Mouse (Mus musculus) embryo, embryonic 11.5 days (tissue): Measurements from ENCODE around the gene Cnnm3.

Experiments
- DNase-seq: peaks from one replicate; pipeline ENCODE4 v3.0.0-alpha.2; 2012; ENCODE audit warnings: low read depth, low spot score

Cnnm3 gene

DNA sequence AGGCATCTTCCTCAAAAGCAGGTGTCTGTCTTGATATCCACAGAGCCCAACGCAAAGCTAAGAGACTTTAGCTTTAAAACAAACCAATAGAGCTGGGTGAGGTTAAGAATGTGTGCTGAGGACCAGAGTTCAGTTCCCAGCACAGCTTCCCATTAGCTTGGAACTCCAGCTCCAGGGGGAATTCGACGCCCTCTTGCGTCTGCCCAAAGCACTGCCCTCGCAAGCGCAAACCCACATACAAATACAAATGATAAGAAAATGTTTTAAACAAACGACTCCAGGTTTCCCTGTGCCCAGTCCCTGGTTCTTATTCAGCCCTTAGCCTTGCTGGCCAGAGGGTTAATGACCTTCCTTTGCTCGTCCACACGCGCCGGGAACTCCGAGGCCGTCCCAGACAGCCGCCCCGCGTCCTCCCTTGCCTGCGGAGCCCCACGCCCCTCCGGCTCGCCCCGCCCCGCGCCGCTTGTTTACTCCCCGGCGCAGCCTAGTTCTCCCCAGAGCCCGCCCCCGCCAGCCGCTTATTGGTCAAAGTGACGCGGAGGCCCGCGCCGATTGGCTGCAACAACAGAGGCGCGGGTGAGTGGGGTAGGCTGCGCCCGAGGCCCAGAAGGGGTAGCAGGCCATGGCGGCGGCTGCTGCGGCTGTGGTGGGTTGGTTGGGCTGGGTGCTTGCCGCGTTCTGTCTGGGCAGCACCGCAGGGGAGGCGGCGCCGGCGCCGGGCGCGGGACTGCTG lies at the start of gene Cnnm3:
TSS of gene Cnnm3 (plus strand) at position 579 of the 733 bp plus-strand sequence.
- DNase-seq, result peak; percentile 96

DNA sequence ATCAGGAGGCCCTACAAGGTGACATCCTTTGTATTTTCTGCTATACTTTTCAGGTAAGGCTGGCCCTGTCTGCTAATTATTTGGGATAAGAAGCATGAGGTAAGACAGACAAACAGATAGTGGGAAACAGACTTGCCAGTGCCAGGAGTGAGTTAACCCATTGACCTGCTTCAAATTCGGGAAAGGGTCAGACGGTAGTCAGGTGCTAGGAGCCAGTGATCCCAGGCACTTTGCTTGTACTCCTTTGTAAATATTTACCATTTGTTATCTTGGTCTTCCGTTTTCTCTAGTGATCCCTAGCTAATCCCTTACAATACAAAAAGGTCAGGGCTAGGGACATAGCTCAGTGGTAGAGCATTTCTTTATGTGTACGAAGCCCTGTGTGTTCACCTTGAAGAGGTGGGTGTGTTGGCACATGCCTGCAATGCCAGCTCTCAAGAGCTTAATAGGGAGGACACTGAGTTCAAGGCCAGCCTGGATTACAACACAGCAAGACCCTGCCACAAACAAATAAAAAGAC lies 46.0 kb upstream of the Cnnm3 start:
- DNase-seq, result no peak

DNA sequence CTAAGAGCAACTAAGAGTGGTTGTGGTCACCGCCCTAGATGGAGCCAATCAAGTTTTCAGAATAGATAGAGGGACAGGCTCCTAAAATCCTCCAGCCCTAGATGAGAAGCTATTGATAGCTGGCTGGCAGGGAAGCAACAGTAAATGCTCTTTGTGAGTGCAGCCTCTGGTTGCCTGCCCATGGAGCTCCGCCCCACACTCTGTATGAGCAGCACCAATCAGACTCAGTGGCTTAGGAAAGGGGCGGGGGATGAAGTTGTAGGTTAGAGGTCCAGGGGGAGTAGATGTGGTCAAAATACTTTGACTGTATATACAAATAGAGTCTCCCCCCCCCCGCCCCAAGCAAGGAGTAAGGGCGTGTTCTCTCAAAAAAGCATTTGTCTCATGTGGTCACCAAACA lies 44.2 kb upstream of the Cnnm3 start:
- DNase-seq, result no peak

DNA sequence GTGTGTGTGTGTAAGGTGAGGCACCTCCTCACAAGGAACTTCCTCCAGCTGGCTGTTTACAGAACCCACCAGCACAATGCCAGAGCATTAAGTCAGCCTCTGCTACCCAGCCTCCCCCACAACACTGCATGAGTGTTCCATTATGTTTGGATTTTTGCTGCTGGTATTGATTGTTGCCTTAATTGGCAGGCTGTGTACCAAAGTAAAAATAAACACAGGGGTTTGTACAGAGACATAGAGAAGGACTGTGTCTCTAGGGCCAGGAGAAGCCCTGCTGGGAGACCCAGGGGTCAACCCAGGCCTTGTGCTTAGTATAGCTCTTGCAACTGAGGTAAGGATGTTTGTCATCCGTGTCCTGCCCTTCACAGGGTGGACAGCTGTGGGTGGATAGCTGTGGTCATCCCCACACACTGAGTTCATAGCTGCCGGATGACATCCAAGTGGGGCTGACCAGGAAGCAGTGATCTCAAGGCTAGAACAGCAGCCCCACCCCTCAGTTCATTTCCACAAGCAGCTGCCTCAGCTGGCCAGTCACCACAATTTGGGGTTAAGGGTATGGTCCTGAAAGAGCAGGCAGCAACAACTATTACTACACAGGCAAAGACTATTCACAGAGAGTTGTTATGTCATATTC lies 41.7 kb upstream of the Cnnm3 start:
- no peak for DNase-seq

DNA sequence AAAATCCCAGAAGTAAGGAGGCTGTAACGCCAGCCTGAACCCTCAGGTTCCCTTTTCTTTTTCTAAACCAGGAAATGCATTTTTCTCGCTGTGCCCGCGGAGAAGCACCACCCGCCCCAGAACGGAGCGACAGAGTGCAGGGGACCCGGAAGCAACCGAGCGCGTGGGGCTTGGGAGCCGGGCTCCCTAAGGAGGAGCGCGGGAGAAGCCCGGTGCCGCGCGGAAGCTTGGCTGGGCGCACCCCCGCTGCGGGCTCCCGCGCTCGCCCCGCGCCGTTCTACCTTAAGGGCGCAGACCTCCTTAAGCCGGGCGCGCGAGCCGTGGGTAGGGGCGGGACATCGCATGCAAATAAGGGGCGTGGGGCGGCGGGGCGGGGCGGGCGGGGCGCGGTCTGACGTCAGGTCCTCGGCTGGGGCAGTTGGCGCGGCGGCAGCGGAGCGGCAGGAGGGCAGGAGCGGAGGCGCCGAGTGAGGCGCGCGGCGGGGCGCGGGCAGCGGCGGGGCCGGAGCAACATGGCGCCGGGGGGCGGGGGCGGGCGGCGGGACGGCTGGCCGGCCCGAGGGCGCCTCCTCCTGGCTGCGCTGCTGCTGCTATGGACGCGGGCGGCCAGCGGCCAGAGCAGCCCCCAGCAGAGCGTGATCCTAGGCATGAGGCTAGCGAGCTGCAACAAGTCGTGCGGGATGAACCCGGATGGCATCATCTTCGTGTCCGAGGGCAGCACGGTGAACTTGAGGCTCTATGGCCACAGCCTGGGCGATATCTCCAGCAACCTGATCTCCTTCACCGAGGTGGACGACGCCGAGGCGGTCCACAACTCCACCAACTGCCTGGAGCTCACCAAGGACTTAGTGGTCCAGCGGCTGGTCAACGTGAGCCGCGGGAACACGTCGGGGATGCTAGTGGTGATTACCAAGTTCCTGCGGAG lies 40.2 kb upstream of the Cnnm3 start, which contains the start of gene Cnnm4:
TSS of gene Cnnm4 (plus strand) at position 440 of the 925 bp plus-strand sequence.
- peak; percentile 79 for DNase-seq

DNA sequence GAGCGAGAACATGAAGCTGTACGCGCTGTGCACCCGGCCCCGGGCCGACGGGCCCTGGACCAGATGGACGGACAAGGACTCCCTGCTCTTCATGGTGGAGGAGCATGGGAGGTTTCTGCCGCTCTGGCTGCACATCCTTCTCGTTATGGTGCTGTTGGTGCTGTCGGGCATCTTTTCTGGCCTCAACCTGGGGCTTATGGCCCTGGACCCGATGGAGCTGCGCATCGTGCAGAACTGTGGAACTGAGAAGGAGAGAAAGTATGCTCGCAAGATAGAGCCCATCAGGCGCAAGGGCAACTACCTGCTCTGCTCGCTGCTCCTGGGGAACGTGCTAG lies 39.6 kb upstream of the Cnnm3 start:
- DNase-seq, result no peak

DNA sequence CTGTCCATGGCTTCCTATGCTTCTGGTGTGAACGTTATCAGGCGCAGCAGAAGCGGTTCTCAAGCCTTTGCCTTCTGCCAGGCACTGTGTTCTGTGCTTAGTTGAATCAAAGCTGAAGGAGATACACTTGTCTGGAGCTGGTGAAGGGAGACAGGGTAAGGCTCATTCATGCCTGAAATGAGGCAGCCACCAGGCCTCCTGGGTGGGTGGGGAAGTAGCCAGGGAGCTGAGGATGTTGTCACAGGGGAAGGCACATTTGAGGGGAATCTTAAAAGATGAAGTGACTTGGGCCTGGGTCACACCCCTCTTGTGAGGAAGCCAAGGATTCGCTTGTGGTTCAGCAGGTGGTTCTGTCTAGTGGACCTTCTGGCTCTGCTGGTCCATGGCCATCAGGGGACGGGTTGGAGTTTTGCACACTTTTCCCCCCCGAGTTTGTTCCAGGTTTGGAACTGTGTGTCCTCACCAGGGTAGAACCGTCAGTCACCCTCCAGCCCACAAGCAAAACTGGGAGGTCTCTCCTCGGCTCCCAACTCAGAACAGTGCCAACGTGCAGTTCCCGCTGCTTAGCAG lies 38.4 kb upstream of the Cnnm3 start:
- DNase-seq, result no peak

DNA sequence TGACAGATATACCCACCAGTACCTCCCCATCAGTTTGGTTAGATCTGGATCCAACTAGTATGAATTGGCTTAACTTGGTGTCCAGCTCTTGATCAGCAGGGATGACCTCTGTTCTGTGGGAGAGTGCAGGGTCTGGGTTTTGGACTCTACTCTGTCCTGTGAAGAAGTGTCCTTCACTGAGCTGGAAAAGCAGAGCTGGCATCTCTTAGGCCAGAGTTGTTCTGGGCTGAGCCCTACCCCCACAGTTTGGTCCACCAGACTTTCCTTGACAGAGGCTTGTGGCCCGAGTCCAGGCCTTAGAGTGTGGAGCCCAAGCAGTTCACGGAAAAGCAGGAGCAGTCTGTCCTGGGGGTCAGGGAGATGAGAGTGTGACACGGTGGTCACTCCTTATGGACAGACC lies 37.0 kb upstream of the Cnnm3 start:
- DNase-seq, result no peak

DNA sequence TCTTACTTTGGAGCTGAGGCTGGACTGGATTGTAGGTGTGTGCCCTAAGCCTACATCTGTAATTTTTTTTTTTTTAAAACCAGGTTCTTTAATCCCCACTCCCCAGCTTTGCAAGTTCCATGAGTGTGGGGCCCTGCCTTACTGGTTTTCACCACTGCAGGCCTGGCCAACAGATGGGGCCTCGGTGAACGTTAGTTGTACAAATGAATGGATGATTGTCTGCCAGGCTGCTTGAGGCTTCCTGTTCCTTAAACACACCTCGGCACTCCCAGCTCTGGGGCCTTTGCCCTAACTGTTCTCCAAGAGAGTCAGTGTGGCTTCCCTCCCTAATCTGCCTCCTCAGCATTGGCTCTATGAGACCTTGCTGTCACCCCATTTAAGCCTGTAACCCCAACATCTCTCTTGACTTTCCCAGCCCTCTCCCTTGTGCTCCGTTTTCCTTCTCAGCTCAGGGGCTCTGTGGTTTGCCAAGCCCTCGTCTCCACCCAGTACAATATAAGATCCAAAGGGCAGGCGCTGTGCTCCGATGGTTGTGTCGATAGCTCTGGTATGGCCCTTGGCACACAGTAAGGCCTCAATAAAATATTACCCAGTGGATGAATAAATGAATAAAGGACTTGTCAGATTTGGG lies 36.1 kb upstream of the Cnnm3 start:
- DNase-seq, result no peak

DNA sequence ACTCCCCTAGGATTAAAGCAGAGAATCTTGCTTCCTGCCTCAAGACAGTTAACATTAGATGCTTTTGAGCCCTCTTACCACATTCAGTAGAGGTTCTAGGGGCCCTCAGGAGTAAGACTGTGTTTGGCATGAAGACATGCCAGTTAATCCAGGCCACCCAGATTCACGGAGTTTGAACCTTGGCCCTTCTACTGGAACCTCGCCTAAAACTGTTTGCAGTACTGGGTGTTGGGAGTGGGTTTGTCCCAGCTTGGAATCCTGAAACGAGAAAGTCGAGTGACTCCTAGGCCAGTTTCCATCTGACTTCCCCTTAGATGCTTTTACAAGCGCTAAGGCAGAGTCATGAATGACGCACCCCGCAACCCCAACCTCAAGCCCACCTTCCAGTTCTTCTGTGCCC lies 35.2 kb upstream of the Cnnm3 start:
- no peak for DNase-seq

DNA sequence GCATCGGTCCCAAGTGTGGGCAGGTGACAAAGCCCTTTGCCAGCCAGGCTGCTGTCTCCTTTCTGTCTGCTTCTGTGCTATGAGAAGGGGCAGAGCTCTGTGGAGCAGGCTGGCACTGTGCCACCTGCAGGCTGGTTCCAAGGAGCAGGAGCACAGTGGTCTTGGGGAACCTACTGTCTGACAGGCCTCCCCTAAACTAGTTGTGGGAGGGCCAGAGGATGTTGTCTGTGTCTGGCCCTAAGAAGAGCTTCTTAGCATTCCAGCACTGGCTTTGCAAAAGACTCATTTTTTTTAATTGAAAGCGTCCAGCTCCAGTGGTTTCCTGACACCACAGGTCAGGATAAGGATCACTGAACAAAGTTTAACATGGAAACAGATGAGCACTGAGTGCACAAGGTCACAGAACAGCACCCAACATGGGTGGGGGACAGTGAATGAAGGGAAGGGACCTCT lies 33.3 kb upstream of the Cnnm3 start:
- DNase-seq, result no peak

DNA sequence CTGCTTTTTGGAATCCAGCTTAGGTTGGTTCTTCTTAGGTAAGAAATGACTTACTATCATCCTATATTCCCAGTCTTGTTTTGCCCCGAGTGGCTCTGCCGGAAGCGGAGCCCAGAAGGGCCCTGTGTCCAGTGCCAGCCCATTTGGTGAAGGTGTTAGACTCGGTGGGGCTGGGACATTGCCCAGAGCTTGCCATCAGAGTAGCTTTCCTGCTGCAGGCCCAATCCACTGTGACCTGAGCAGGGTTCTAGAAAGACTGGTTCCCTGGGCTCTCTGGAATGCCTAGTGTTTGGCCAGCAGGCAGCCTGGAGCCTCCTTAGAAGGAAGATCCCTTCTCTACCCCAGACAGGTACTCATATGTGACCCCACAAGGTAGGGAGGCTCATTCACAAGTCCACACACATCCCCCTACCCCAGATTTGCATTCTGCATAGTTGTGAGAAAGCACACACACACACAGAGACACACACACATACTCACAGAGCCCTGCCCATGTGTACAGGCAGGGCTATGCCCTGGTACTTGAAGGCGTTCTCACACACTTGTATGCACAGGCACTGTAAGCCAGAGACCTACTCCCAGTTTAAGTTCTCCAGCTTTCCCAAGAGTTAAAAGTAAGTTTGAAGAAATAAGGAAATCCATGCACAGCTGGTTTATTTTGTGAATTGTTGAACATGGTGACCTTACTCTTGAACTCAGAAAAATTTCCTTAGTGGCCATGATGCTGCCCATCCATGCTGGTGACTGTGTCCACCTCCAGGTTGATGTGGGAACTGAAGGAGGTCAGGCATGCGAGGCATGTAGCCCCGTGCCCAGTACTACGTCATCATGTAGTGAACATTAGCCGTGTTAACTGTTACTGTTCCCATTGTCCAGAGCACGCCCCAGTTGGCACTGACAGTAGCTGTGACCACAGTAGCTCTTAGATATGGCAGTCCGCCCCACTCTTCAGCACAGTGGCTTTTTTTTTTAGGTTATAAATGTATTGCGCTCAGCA lies 31.5 kb upstream of the Cnnm3 start:
- no peak for DNase-seq

DNA sequence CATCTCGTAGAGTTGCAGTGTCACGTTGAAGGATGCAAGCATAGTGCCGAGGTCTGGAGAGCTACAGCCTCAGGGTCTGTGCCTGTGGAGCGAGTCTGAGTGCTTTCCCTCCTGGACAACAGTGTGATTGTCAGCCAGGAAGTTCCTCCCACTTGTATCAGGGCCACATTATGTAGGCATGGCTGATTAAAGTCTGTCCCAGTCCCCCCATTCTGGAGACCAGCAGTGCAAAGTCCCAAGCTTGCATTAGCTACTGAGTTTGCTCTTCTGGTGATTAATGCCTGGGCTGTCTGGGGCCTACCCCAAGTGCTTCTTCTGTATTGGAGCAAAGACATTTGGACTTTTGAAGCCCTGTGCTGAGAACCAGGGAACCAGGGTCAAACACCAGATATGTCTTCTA lies 27.8 kb upstream of the Cnnm3 start:
- no peak for DNase-seq

DNA sequence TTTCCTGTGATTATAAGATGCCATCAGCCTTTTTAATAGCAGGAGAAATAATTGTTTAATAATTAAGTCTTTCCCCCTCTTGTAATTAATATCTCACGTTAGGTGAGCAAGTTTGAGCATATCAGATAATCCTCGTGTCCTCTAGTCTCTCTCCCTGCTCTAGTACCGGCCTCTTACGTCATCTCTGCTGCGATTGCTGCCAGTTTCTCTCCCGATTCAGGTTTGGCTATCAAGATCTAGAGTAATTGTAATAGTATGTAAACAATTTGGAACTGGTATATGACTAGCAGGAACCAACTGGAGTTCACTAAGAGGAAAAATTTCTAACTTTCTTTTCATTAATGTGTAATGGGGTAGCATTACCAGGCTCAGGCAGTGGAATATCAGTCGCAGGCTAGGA lies 26.6 kb upstream of the Cnnm3 start:
- no peak for DNase-seq

DNA sequence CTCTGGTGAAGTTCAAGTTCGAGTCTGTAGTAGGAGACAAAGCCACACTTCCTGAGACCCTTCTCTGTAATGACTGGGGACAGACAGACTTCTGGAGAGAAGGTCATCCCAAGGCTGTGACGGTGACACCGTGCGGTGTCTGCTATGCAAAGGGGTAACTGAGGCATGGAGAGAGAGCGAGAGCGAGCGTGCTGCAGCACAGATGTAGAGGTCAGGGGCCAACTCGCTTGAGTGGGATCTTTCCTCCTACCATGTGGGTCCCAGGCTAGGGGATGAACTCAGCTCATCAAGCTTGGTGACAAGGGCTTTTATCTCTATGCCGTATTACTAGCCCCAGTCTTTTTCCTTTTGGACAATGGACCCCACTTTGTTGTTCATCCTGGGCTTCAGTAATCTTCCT lies 24.6 kb upstream of the Cnnm3 start:
- DNase-seq, result no peak

DNA sequence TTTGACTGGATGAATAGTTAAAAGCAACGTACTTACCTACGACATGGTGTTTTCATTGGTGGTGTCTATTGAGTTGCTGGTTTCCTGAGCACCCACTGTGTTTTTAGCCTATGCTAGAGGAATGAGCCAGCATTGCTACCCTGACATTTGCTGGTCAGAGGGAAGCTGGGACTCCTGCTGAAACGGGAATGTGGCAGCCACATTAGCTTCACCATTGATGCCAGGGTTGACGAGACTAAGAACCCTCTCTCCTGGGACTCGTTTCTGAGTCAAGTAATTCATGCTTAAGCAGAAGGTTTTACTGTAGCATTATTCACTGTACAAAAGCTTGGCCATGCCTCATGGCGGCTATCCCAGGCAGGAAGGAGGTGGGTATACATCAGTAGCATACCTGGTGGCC lies 22.0 kb upstream of the Cnnm3 start:
- DNase-seq, result no peak

DNA sequence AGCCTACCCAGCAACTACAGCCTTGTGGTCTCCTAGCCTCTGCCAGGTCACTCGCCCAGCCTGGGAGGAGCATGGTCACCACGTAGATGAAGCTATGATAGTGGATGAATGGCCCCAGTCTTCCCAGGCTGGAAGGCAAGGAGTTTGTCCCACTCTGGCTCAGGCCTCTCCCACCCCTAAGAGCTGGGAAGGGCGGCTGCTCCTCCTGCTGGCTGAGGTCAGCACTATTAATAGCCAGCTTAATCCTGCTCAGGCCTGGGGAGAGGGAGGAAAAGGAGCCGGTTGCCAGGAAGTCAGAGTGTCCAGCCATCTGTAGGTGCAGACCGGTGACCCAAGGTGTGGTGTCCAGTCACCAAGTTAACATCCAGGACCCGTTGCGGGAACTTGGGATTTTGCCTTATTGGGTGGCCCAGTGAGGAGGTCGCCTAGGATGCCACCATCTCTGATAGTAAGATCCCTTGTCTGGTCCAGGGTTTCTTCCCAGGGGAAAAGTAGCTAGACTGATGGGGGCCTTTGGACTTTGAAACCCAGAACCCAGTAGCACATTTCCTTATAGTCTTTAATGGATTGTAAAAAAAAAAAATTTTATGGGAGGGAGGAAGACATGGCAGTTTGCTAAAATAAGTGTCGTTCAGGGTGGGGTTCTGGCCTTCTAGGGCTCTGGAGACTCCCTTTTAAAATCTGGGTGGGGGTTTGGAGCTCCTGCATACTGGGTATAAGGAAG lies 19.1 kb upstream of the Cnnm3 start:
- no peak for DNase-seq

DNA sequence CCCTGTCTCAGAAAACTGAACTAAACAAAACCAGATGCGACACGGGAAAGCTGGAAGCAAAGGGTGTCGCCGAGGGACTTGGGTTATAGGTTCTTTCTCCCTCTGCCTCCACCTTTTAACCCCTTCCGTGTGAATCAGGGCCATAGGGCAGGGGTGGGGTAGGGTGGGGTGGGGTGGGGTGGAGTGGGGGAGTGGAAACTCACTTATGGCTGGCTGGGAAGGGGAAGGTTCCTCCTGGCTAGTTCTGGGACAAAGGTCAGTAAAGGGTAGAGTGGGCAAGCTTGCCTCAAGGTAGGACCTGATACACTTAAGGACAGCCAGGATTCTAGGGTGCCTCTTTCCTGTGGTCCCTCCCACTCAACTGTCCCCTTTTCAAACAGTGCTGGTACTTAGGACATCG lies 18.4 kb upstream of the Cnnm3 start:
- no peak for DNase-seq

DNA sequence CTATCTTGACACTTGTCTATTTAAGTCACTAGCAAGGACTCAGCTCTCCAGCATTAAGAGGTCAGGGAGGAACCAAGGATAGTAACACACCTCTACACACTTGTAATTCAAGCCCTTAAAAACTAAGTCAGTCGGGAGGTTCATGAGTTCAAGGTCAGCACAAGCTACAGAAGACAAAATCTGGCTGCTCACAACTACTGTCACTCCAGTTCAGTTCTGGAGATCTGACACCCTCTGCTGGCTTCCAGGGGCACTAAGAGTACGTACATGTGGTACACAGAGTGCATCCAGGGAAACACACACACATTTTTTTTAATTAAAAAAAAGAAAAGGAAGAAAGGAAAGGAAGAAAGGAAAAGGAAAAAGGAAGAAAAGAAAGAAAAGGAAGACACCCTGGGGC lies 14.9 kb upstream of the Cnnm3 start:
- no peak for DNase-seq
